Mouse (Mus musculus): ENCODE measurements around the gene Piwil4.

- peak; percentile 83 to 97 (median 95) for TF ChIP-seq CTCF (IDR thresholded peaks at IDR 0.05 in 2 of 3, conservative IDR thresholded peaks at IDR 0.05 in 1 of 3; ENCODE audit: control insufficient read depth in 1 of 3, insufficient read depth in 1 of 3, low read depth in 2 of 3, low read length in 3 of 3, poor library complexity in 1 of 3, severe bottlenecking in 1 of 3)
- no peak for TF ChIP-seq MAX (IDR thresholded peaks at IDR 0.05; ENCODE audit: low read length)
- peak in 1 of 2 experiments; percentile 59; a peak in 1 of 4 replicates for TF ChIP-seq POLR2A (IDR thresholded peaks at IDR 0.05; ENCODE audit: control insufficient read depth in 1 of 2, insufficient read depth in 1 of 2, low read depth in 1 of 2, low read length in 2 of 2, poor library complexity in 1 of 2)
These were observed 42.6 kb downstream of the Piwil4 start for GRCm38 (mm10) chr9:14697903-14698302.

All from MEL (cell line).